Mouse (Mus musculus) stomach, embryonic 14.5 days (tissue): ENCODE data around the gene Asb3. TPM values are rescaled to one million over a fixed set of nuclear protein-coding genes. Genes with fewer than 3 reads are reported as not detected.
"Not testable (repeated sequence)": the region's sequence is repeated elsewhere in the genome, so short reads cannot be mapped to it uniquely, and the experiment has no call there.

Experiments used
- ATAC-seq: fragments of 200-750 bp; cut with Nextera tagmentation; 2 replicates; pipeline ENCODE4 v1.8.0; 2017; ENCODE audit warnings: low read depth, moderate TSS enrichment; ENCODE audit not compliant: insufficient number of reproducible peaks, insufficient read depth, low FRiP score
- H3K27ac ChIP-seq: fragments of 300-500 bp; sonication (generic); 2 replicates; pipeline ENCODE4 v1.5.1; 2014; ENCODE audit warnings: mild to moderate bottlenecking, low read length, moderate library complexity, mixed read lengths
- H3K27me3 ChIP-seq: fragments of 300-500 bp; sonication (generic); 2 replicates; pipeline ENCODE4 v1.6.1; 2014; ENCODE audit warnings: low read length, control low read depth, mixed read lengths; ENCODE audit not compliant: control insufficient read depth, insufficient read depth
- H3K36me3 ChIP-seq: fragments of 300-500 bp; sonication (generic); 2 replicates; pipeline ENCODE4 v1.6.1; 2014; ENCODE audit warnings: mild to moderate bottlenecking, control low read depth, low read length, moderate library complexity, mixed read lengths; ENCODE audit not compliant: control insufficient read depth, insufficient read depth
- H3K4me1 ChIP-seq: fragments of 300-500 bp; sonication (generic); 2 replicates; pipeline ENCODE4 v1.6.1; 2014; ENCODE audit warnings: low read length, control low read depth, mixed read lengths; ENCODE audit not compliant: control insufficient read depth, insufficient read depth
- H3K4me2 ChIP-seq: fragments of 300-500 bp; sonication (generic); replicated peaks from 2 replicates; pipeline ENCODE4 v1.6.1; 2014; ENCODE audit warnings: low read depth, low read length, control low read depth
- H3K4me3 ChIP-seq: fragments of 300-500 bp; sonication (generic); 2 replicates; pipeline ENCODE4 v1.5.1; 2014; ENCODE audit warnings: low read depth, low read length, control low read depth
- H3K9ac ChIP-seq: fragments of 300-500 bp; sonication (generic); replicated peaks from 2 replicates; pipeline ENCODE4 v1.6.1; 2014; ENCODE audit warnings: low read depth, mild to moderate bottlenecking, control low read depth, low read length, moderate library complexity, mixed read lengths
- H3K9me3 ChIP-seq: fragments of 300-500 bp; sonication (generic); 2 replicates; pipeline ENCODE4 v1.6.1; 2016; ENCODE audit warnings: low read depth, low read length, control low read depth; ENCODE audit not compliant: control insufficient read depth
- WGBS: fragments of 180-500 bp; shearing (Covaris S2); extraction: QIAGEN DNeasy Blood & Tissue Kit; methylation state at CpG from one replicate; pipeline ENCODE4 v1.1.7; 2014; 5-methylcytosine and 5-hydroxymethylcytosine counted together
- polyA plus RNA-seq: library from polyadenylated mRNA; unstranded; fragments of >200 nt; fragmentation: Nextera tagmentation; extraction: Ambion mirVana; gene quantifications from 2 replicates; pipeline ENCODE4 v1.2.1, GENCODE M21; 2014

Gene Asb3
- polyA plus RNA-seq, 1 experiment from 2014 or later: 35.8 TPM

- peak within 1 kb of the TSS; percentile 72 for H3K4me2 ChIP-seq
- WGBS: under 1% methylated on average over 22 of the region's 22 CpGs
- H3K9me3 ChIP-seq: no peaks in the 10 kb centered on the region
- no peaks in the 10 kb centered on the region for H3K27me3 ChIP-seq
- peak; percentile 99 for ATAC-seq
- no peaks in the 10 kb centered on the region for H3K36me3 ChIP-seq
- peak within 1 kb of the TSS; percentile 40; the same call in 1 of the 2 replicates for H3K27ac ChIP-seq
- H3K9ac ChIP-seq: peak within 1 kb of the TSS; percentile 57; the same call in 1 of the 2 replicates
- H3K4me1 ChIP-seq: 0 out of 2 replicates have a peak, but pooled peaks cover 3% of the 10 kb centered on the region
- peak within 1 kb of the TSS; percentile 57 for H3K4me3 ChIP-seq
Observed at GRCm38 (mm10) chr11:30985877-30986624, 100.8 kb downstream of the Asb3 start, which contains the start of gene Chac2. TSS of gene Chac2 (minus strand) at chr11:30986350.

DNA sequence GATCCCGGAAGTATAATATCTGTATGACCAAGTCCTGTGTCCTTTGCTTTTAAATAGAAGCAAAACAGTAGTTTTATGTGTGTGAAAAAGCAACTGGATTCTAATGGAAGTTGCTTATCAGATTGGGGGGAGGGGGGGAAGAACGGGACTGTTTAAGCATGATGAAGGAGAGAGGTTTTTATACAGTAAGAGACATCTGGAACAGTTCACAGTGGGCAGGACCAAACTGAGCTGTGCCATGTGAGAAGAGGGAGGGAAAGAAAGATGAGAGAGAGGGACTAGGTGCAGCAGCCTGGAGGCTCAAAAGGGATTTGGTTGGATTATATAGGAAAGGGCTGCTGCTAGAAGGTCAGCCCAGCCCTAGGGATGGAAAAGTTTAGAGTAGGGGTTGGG lies 101.4 kb downstream of the Asb3 start:
- Histone ChIP-seq H3K9me3 (no peaks in the 10 kb centered on the region), H3K4me2 (peak overlapping the region; percentile 72), H3K36me3 (no peaks in the 10 kb centered on the region), H3K27ac (peak overlapping the region; percentile 40; the same call in 1 of the 2 replicates), H3K4me3 (peak overlapping the region; percentile 57), H3K27me3 (no peaks in the 10 kb centered on the region), H3K4me1 (0 out of 2 replicates have a peak, but pooled peaks cover 3% of the 10 kb centered on the region), H3K9ac (peak overlapping the region; percentile 57; the same call in 1 of the 2 replicates)
- peak; percentile 78 for ATAC-seq
- WGBS: 0% methylated on average over 2 of the region's 2 CpGs

GRCm38 (mm10) chr11:30996670-30997069 lies 111.5 kb downstream of the Asb3 start:
- Histone ChIP-seq H3K9ac (no peak overlapping the region), H3K9me3 (no peaks in the 10 kb centered on the region), H3K4me1 (no peaks in the 10 kb centered on the region), H3K4me3 (no peak overlapping the region), H3K4me2 (no peak overlapping the region), H3K36me3 (no peaks in the 10 kb centered on the region), H3K27me3 (no peaks in the 10 kb centered on the region), H3K27ac (no peak overlapping the region)
- no peak for ATAC-seq
- WGBS: 81% methylated on average over 3 of the region's 3 CpGs

DNA sequence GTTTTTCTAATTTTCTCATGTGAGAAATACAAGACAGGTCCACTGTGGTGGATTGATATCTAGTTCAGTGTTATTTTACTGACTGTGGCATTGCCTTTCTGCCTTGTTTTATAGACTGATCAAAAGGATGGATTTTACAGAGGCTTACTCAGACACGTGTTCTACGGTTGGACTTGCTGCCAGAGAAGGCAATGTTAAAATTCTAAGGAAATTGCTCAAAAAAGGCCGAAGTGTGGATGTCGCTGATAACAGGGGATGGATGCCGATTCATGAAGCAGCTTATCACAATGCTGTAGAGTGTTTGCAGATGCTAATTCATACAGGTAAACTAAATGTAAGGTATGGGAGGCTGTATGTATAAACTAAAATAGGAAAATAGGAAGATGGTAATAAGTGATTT lies 113.0 kb downstream of the Asb3 start:
- H3K4me3 ChIP-seq: no peak overlapping the region
- ATAC-seq: no peak
- H3K9me3 ChIP-seq: no peaks in the 10 kb centered on the region
- no peaks in the 10 kb centered on the region for H3K36me3 ChIP-seq
- no peak overlapping the region for H3K9ac ChIP-seq
- 90% methylated on average over 5 of the region's 5 CpGs for WGBS
- H3K4me2 ChIP-seq: no peak overlapping the region
- H3K4me1 ChIP-seq: no peaks in the 10 kb centered on the region
- no peaks in the 10 kb centered on the region for H3K27me3 ChIP-seq
- no peak overlapping the region for H3K27ac ChIP-seq

GRCm38 (mm10) chr11:30998704-30999103 lies 113.5 kb downstream of the Asb3 start:
- no peaks in the 10 kb centered on the region for H3K27me3 ChIP-seq
- no peak for ATAC-seq
- no peaks in the 10 kb centered on the region for H3K4me1 ChIP-seq
- H3K36me3 ChIP-seq: no peaks in the 10 kb centered on the region
- H3K9me3 ChIP-seq: no peaks in the 10 kb centered on the region
- no peak overlapping the region for H3K4me3 ChIP-seq
- no peak overlapping the region for H3K4me2 ChIP-seq
- WGBS: 81% methylated on average over 2 of the region's 2 CpGs
- H3K9ac ChIP-seq: no peak overlapping the region
- H3K27ac ChIP-seq: no peak overlapping the region

DNA sequence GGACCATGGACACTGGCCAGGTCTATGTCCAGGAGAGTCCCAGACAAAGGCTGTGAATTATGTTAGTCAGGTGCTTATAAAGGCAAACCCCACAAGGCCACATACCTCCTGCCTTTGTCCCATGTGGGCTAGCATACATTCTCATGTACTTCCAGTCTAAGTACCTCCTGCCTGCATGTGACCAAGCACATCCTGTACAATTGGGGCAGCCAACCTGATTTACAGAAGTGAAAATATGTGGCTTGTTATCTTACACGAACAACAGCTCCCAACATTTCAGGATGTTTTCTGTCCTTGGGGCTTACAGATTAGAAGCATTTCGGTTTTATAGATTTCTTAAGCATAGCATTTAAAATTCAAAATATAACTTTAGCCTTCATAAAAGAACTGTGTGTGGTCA lies 114.8 kb downstream of the Asb3 start:
- no peaks in the 10 kb centered on the region for H3K9me3 ChIP-seq
- no peaks in the 10 kb centered on the region for H3K36me3 ChIP-seq
- H3K4me1 ChIP-seq: no peaks in the 10 kb centered on the region
- ATAC-seq: no peak
- no peak overlapping the region for H3K4me2 ChIP-seq
- no peaks in the 10 kb centered on the region for H3K27me3 ChIP-seq
- H3K9ac ChIP-seq: no peak overlapping the region
- no peak overlapping the region for H3K27ac ChIP-seq
- WGBS: 82% methylated on average over 2 of the region's 2 CpGs
- H3K4me3 ChIP-seq: no peak overlapping the region

- WGBS: 80% methylated on average over 4 of the region's 4 CpGs
- no peaks in the 10 kb centered on the region for H3K36me3 ChIP-seq
- H3K4me2 ChIP-seq: no peak overlapping the region
- no peaks in the 10 kb centered on the region for H3K9me3 ChIP-seq
- peak; percentile 84; the same call in 1 of the 2 replicates for ATAC-seq
- no peaks in the 10 kb centered on the region for H3K27me3 ChIP-seq
- H3K9ac ChIP-seq: no peak overlapping the region
- H3K4me3 ChIP-seq: no peak overlapping the region
- no peak overlapping the region for H3K27ac ChIP-seq
- H3K4me1 ChIP-seq: no peaks in the 10 kb centered on the region
Observed at GRCm38 (mm10) chr11:31001169-31001908, 116.1 kb downstream of the Asb3 start.

DNA sequence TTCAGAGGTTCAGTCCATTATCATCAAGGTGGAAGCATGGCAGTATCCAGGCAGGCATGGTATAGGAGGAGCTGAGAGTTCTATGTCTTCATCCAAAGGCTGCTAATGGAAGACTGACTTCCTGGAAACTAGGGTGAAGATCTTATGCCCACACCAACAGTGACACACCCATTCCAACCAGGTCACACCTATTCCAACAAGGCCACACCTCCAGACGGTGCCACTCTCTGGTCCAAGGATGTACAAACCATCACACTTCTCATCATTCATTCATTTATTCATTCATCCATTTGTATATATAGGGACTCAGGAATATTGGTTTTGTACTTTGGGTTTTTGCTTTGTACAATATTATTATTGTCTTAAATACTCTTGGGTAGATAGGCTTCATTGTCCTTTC lies 124.5 kb downstream of the Asb3 start:
- H3K36me3 ChIP-seq, ATAC-seq, H3K4me2 ChIP-seq, H3K9me3 ChIP-seq, H3K27ac ChIP-seq, H3K4me1 ChIP-seq, H3K27me3 ChIP-seq, H3K9ac ChIP-seq, H3K4me3 ChIP-seq: not testable (repeated sequence)
- WGBS: 95% methylated on average over 1 of the region's 1 CpGs
